Comparison of ENCODE assay signal across 18 mouse cellular contexts in genomic region chr12:96763621-96764020, GRCm38 (mm10).
"Had no signal": no experiment of that assay in that cellular context is flagged by ENCODE, and none has a peak within 500 bp of the region (broad histone marks: within the 10 kb centered on the region; RNA-seq: fewer than 3 reads in every experiment).

No protein-coding gene starts in this region.

- H3K4me3 ChIP-seq: intestine, embryonic 15.5 days; layer of hippocampus, adult 2 months; limb, embryonic 10.5 days; limb, embryonic 13.5 days; liver, embryonic 12.5 days; liver, embryonic 15.5 days; megakaryocyte, embryonic 14.5 days; midbrain, embryonic 10.5 days; midbrain, embryonic 13.5 days had no signal

- H3K27ac ChIP-seq: intestine, embryonic 15.5 days; layer of hippocampus, adult 2 months; limb, embryonic 10.5 days; limb, embryonic 13.5 days; liver, embryonic 12.5 days; liver, embryonic 15.5 days; macrophage; midbrain, embryonic 10.5 days; midbrain, embryonic 13.5 days had no signal

- H3K4me1 ChIP-seq: intestine, embryonic 15.5 days; liver, embryonic 12.5 days; liver, embryonic 15.5 days; megakaryocyte, embryonic 14.5 days; midbrain, embryonic 10.5 days; midbrain, embryonic 13.5 days had no signal

- H3K27me3 ChIP-seq: intestine, embryonic 15.5 days; limb, embryonic 13.5 days; liver, embryonic 12.5 days; liver, embryonic 15.5 days; megakaryocyte, embryonic 14.5 days; midbrain, embryonic 13.5 days had no signal

- H3K4me2 ChIP-seq: intestine, embryonic 15.5 days; limb, embryonic 13.5 days; liver, embryonic 12.5 days; liver, embryonic 15.5 days; midbrain, embryonic 13.5 days had no signal

- ATAC-seq: intestine, embryonic 15.5 days; liver, embryonic 12.5 days; midbrain, embryonic 16.5 days had no signal

- H3K9me3 ChIP-seq: intestine, embryonic 15.5 days; limb, embryonic 10.5 days; limb, embryonic 13.5 days; liver, embryonic 12.5 days; liver, embryonic 15.5 days; megakaryocyte, embryonic 14.5 days; midbrain, embryonic 10.5 days; midbrain, embryonic 13.5 days had no signal

- H3K9ac ChIP-seq: intestine, embryonic 15.5 days; limb, embryonic 13.5 days; liver, embryonic 12.5 days; liver, embryonic 15.5 days; midbrain, embryonic 13.5 days had no signal

- DNase-seq: kidney, adult 11 months; kidney, postnatal 14 days; layer of hippocampus, adult 9-11 months; liver; lung, adult 18-20 months; thymus, adult 2 months; thymus, postnatal 14 days had no signal

- H3K36me3 ChIP-seq: intestine, embryonic 15.5 days; limb, embryonic 10.5 days; limb, embryonic 13.5 days; liver, embryonic 12.5 days; liver, embryonic 15.5 days; midbrain, embryonic 10.5 days; midbrain, embryonic 13.5 days had no signal
